In genomic region chr11:118813942-118814341, GRCm38 (mm10) we compare ENCODE assay signal across 13 mouse cellular contexts.
DNase-seq lines count a peak whose midpoint lies in the region; ATAC-seq lines count a peak whose summit lies in the region.
"Had no signal": no experiment of that assay in that cellular context is flagged by ENCODE, and none has a peak within 500 bp of the region (broad histone marks: within the 10 kb centered on the region; RNA-seq: fewer than 3 reads in every experiment).

No protein-coding gene starts in this region.

- no peak for DNase-seq in hindbrain, embryonic 11.5 days (ENCODE audit: low spot score)
- peak; percentile 50 for DNase-seq in right cerebral cortex, adult 18-20 months
- no peak for DNase-seq in right cerebral cortex, postnatal 36 days (ENCODE audit: low spot score in 2 of 2)
- no peak for DNase-seq in hindbrain, embryonic 14.5 days (ENCODE audit: low spot score)
- DNase-seq: cerebellum, adult 18-20 months; kidney, adult 2 months; liver; lung, adult 2 months had no signal

- 50% methylated on average over 11 of the region's 11 CpGs for WGBS in hindbrain, embryonic 13.5 days
- WGBS in hindbrain, embryonic 11.5 days, result 81% methylated on average over 11 of the region's 11 CpGs
- WGBS in hindbrain, embryonic 14.5 days, result 48% methylated on average over 11 of the region's 11 CpGs
- WGBS in neural tube, embryonic 15.5 days, result 24% methylated on average over 11 of the region's 11 CpGs
- WGBS in kidney, embryonic 15.5 days, result 17% methylated on average over 11 of the region's 11 CpGs

- no peaks in the 10 kb centered on the region for H3K27me3 ChIP-seq in hindbrain, embryonic 13.5 days
- no peaks in the 10 kb centered on the region; the same call in 1 of the 2 replicates for H3K27me3 ChIP-seq in hindbrain, embryonic 11.5 days (ENCODE audit: control insufficient read depth, insufficient read depth, low read length)
- no peaks in the 10 kb centered on the region for H3K27me3 ChIP-seq in hindbrain, embryonic 14.5 days (ENCODE audit: control insufficient read depth, insufficient read depth, low read length)
- no peaks in the 10 kb centered on the region for H3K27me3 ChIP-seq in neural tube, embryonic 15.5 days (replicated peaks)
- H3K27me3 ChIP-seq in kidney, embryonic 15.5 days, result 0 out of 2 replicates have a peak, but pooled peaks cover 6% of the 10 kb centered on the region

- H3K4me3 ChIP-seq in hindbrain, embryonic 13.5 days, result no peak overlapping the region
- H3K4me3 ChIP-seq in hindbrain, embryonic 11.5 days (ENCODE audit: low read depth, low read length), result no peak overlapping the region
- H3K4me3 ChIP-seq in hindbrain, embryonic 14.5 days (replicated peaks; ENCODE audit: low read length), result no peak overlapping the region
- no peak overlapping the region for H3K4me3 ChIP-seq in neural tube, embryonic 15.5 days (replicated peaks)
- no peak overlapping the region for H3K4me3 ChIP-seq in kidney, embryonic 15.5 days (replicated peaks)

- ATAC-seq in hindbrain, embryonic 13.5 days (ENCODE audit: low FRiP score), result no peak
- ATAC-seq in hindbrain, embryonic 11.5 days (ENCODE audit: low FRiP score), result no peak
- no peak for ATAC-seq in hindbrain, embryonic 14.5 days (ENCODE audit: low FRiP score)
- peak; percentile 30; the same call in 1 of the 2 replicates for ATAC-seq in neural tube, embryonic 15.5 days (ENCODE audit: low FRiP score)
- no peak for ATAC-seq in megakaryocyte progenitor cell, adult 5-6 weeks (replicated peaks; ENCODE audit: poor library complexity)
- no peak for ATAC-seq in kidney, embryonic 15.5 days (replicated peaks; ENCODE audit: low FRiP score)

- H3K27ac ChIP-seq in hindbrain, embryonic 13.5 days, result peak overlapping the region; percentile 85
- H3K27ac ChIP-seq in hindbrain, embryonic 11.5 days (ENCODE audit: low read depth, low read length), result no peak overlapping the region
- peak overlapping the region; percentile 78 for H3K27ac ChIP-seq in hindbrain, embryonic 14.5 days
- H3K27ac ChIP-seq in neural tube, embryonic 15.5 days (replicated peaks), result peak overlapping the region; percentile 80
- H3K27ac ChIP-seq in kidney, embryonic 15.5 days, result no peak overlapping the region
- H3K27ac ChIP-seq: macrophage had no signal

- H3K9me3 ChIP-seq in hindbrain, embryonic 13.5 days, result no peaks in the 10 kb centered on the region
- no peaks in the 10 kb centered on the region for H3K9me3 ChIP-seq in hindbrain, embryonic 11.5 days (ENCODE audit: control insufficient read depth, low read length)
- H3K9me3 ChIP-seq in hindbrain, embryonic 14.5 days (ENCODE audit: control insufficient read depth, low read length), result no peaks in the 10 kb centered on the region
- no peaks in the 10 kb centered on the region for H3K9me3 ChIP-seq in neural tube, embryonic 15.5 days (replicated peaks)
- H3K9me3 ChIP-seq in kidney, embryonic 15.5 days (replicated peaks), result no peaks in the 10 kb centered on the region

- peak overlapping the region; percentile 40; the same call in 1 of the 2 replicates for H3K9ac ChIP-seq in hindbrain, embryonic 13.5 days
- H3K9ac ChIP-seq in hindbrain, embryonic 11.5 days (ENCODE audit: low read depth, low read length), result no peak overlapping the region
- H3K9ac ChIP-seq in hindbrain, embryonic 14.5 days, result peak overlapping the region; percentile 40; the same call in 1 of the 2 replicates
- H3K9ac ChIP-seq in neural tube, embryonic 15.5 days (replicated peaks), result peak overlapping the region; percentile 18; the same call in 1 of the 2 replicates
- no peak overlapping the region for H3K9ac ChIP-seq in kidney, embryonic 15.5 days

- 0 out of 2 replicates have a peak overlapping the region, but pooled peaks have one; percentile 0 for H3K4me2 ChIP-seq in hindbrain, embryonic 13.5 days
- no peak overlapping the region for H3K4me2 ChIP-seq in hindbrain, embryonic 11.5 days (replicated peaks; ENCODE audit: low read depth, low read length)
- no peak overlapping the region for H3K4me2 ChIP-seq in hindbrain, embryonic 14.5 days (replicated peaks)
- H3K4me2 ChIP-seq in neural tube, embryonic 15.5 days, result peak overlapping the region; percentile 20
- H3K4me2 ChIP-seq in kidney, embryonic 15.5 days, result no peak overlapping the region

- no peaks in the 10 kb centered on the region for H3K36me3 ChIP-seq in hindbrain, embryonic 13.5 days
- H3K36me3 ChIP-seq in hindbrain, embryonic 11.5 days (ENCODE audit: control insufficient read depth, insufficient read depth, low read length), result no peaks in the 10 kb centered on the region
- H3K36me3 ChIP-seq in hindbrain, embryonic 14.5 days (replicated peaks; ENCODE audit: control insufficient read depth, insufficient read depth), result no peaks in the 10 kb centered on the region
- H3K36me3 ChIP-seq in neural tube, embryonic 15.5 days, result no peaks in the 10 kb centered on the region
- no peaks in the 10 kb centered on the region for H3K36me3 ChIP-seq in kidney, embryonic 15.5 days

- peaks cover 38% of the 10 kb centered on the region for H3K4me1 ChIP-seq in hindbrain, embryonic 13.5 days (replicated peaks)
- H3K4me1 ChIP-seq in hindbrain, embryonic 11.5 days (replicated peaks; ENCODE audit: control insufficient read depth, insufficient read depth, low read length), result no peaks in the 10 kb centered on the region
- H3K4me1 ChIP-seq in hindbrain, embryonic 14.5 days (replicated peaks; ENCODE audit: control insufficient read depth, insufficient read depth, low read length), result peaks cover 25% of the 10 kb centered on the region
- peaks cover 36% of the 10 kb centered on the region for H3K4me1 ChIP-seq in neural tube, embryonic 15.5 days
- H3K4me1 ChIP-seq in kidney, embryonic 15.5 days, result peaks cover 19% of the 10 kb centered on the region; the same call in 1 of the 2 replicates

Comparison
In these comparisons a context has a peak if more than half of its experiments do, and no peak if none do; other contexts are left out.
1. H3K27ac ChIP-seq: peak in hindbrain, embryonic 13.5 days (single experiment), hindbrain, embryonic 14.5 days (single experiment) and neural tube, embryonic 15.5 days (single experiment); none in hindbrain, embryonic 11.5 days (single experiment) and kidney, embryonic 15.5 days (single experiment).
2. H3K4me2 ChIP-seq: peak in hindbrain, embryonic 13.5 days (single experiment) and neural tube, embryonic 15.5 days (single experiment); none in hindbrain, embryonic 11.5 days (single experiment), hindbrain, embryonic 14.5 days (single experiment) and kidney, embryonic 15.5 days (single experiment).
3. H3K9ac ChIP-seq: peak in hindbrain, embryonic 13.5 days (single experiment), hindbrain, embryonic 14.5 days (single experiment) and neural tube, embryonic 15.5 days (single experiment); none in hindbrain, embryonic 11.5 days (single experiment) and kidney, embryonic 15.5 days (single experiment).